In the genomic region with DNA sequence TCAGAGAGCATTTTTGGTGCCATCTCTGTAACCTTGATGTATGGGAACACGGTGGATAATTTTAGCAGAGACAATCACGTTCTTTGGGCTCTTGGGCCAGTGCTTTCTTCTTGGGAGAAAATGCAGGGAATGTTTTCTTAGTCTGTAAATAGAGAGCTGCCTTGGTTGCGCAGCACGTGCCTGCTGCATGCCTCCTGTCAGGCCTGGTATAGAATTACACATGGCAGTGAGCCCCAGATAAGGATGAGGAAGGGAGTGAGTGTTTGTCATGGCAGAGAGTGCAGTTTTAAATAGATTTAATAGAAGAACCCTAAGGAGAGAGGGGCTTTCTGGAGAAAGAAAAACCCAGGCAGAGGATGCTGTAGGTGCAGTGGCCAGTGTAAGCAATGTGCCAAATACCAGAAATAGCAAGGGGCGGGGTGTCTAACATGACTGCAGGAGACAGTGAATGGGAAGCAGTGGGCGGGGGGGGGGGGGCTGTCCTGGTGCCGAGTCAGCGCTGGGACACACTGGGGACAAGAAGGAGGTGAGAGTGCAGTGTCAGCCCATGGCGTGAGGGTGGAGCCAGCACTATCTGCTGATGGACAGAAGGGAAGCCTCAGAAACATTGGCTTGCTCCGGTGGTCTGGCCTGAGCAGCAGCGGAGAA, we compare ENCODE assay signal across 13 mouse cellular contexts. TPM values are rescaled to one million over a fixed set of nuclear protein-coding genes. Genes with fewer than 3 reads are reported as not detected.
DNase-seq lines count a peak whose midpoint lies in the region; ATAC-seq and TF ChIP-seq lines count a peak whose summit lies in the region.
"Had no signal": no experiment of that assay in that cellular context is flagged by ENCODE, and none has a peak within 500 bp of the region (broad histone marks: within the 10 kb centered on the region; RNA-seq: fewer than 3 reads in every experiment).

No protein-coding gene starts in this region.

- no peak for DNase-seq in heart, postnatal 25 days (ENCODE audit: low spot score)
- peak; percentile 28 for DNase-seq in liver
- DNase-seq in embryonic facial prominence, embryonic 14.5 days (ENCODE audit: low spot score) = no peak
- DNase-seq in liver, postnatal 0 days = peak; percentile 33
- no peak for DNase-seq in thymus, postnatal 36 days
- DNase-seq: cerebellum, postnatal 25 days had no signal

- no peaks in the 10 kb centered on the region for H3K27me3 ChIP-seq in heart, embryonic 12.5 days (replicated peaks)
- H3K27me3 ChIP-seq in liver, embryonic 12.5 days (replicated peaks) = no peaks in the 10 kb centered on the region
- no peaks in the 10 kb centered on the region for H3K27me3 ChIP-seq in embryonic facial prominence, embryonic 14.5 days (replicated peaks; ENCODE audit: control insufficient read depth, insufficient read depth, low read length)
- H3K27me3 ChIP-seq in liver, postnatal 0 days (ENCODE audit: insufficient read depth, low read length) = no peaks in the 10 kb centered on the region
- H3K27me3 ChIP-seq: hindbrain, embryonic 15.5 days; midbrain, embryonic 13.5 days; neural tube, embryonic 15.5 days had no signal

- H3K36me3 ChIP-seq in heart, embryonic 12.5 days = no peaks in the 10 kb centered on the region
- no peaks in the 10 kb centered on the region for H3K36me3 ChIP-seq in liver, embryonic 12.5 days
- H3K36me3 ChIP-seq in embryonic facial prominence, embryonic 14.5 days (ENCODE audit: control insufficient read depth, insufficient read depth, low read length) = no peaks in the 10 kb centered on the region
- H3K36me3 ChIP-seq in liver, postnatal 0 days (replicated peaks; ENCODE audit: insufficient read depth, low read length) = no peaks in the 10 kb centered on the region
- H3K36me3 ChIP-seq: hindbrain, embryonic 15.5 days; midbrain, embryonic 13.5 days; neural tube, embryonic 15.5 days had no signal

- H3K9ac ChIP-seq in heart, embryonic 12.5 days = no peak overlapping the region
- no peak overlapping the region for H3K9ac ChIP-seq in liver, embryonic 12.5 days
- no peak overlapping the region for H3K9ac ChIP-seq in embryonic facial prominence, embryonic 14.5 days (ENCODE audit: low read depth, low read length)
- no peak overlapping the region for H3K9ac ChIP-seq in liver, postnatal 0 days (replicated peaks)
- H3K9ac ChIP-seq: hindbrain, embryonic 15.5 days; midbrain, embryonic 13.5 days; neural tube, embryonic 15.5 days had no signal

- TF ChIP-seq EP300 in liver, postnatal 0 days (IDR thresholded peaks at IDR 0.05; ENCODE audit: low read depth) = no peak

- intact Hi-C loops in heart, postnatal 25 days (cut with DNase I) = no loop called here

- peak overlapping the region; percentile 76 for H3K27ac ChIP-seq in heart, embryonic 12.5 days (ENCODE audit: poor library complexity, severe bottlenecking)
- no peak overlapping the region for H3K27ac ChIP-seq in liver, embryonic 12.5 days
- no peak overlapping the region for H3K27ac ChIP-seq in embryonic facial prominence, embryonic 14.5 days (replicated peaks; ENCODE audit: low read depth, low read length)
- no peak overlapping the region for H3K27ac ChIP-seq in liver, postnatal 0 days (ENCODE audit: low read depth)
- H3K27ac ChIP-seq: hindbrain, embryonic 15.5 days; midbrain, embryonic 13.5 days; neural tube, embryonic 15.5 days had no signal

- H3K4me1 ChIP-seq in heart, embryonic 12.5 days (replicated peaks) = peaks cover 74% of the 10 kb centered on the region
- H3K4me1 ChIP-seq in liver, embryonic 12.5 days = peaks cover 24% of the 10 kb centered on the region
- peaks cover 60% of the 10 kb centered on the region for H3K4me1 ChIP-seq in embryonic facial prominence, embryonic 14.5 days (ENCODE audit: control insufficient read depth, insufficient read depth, low read length)
- H3K4me1 ChIP-seq in liver, postnatal 0 days (ENCODE audit: insufficient read depth) = peaks cover 10% of the 10 kb centered on the region

- no peak for TF ChIP-seq CTCF in liver, postnatal 0 days (IDR thresholded peaks at IDR 0.05; ENCODE audit: low read depth)

- ATAC-seq in heart, embryonic 12.5 days (ENCODE audit: insufficient number of reproducible peaks, low FRiP score) = peak; percentile 40
- no peak; the same call in 1 of the 2 replicates for ATAC-seq in liver, embryonic 12.5 days
- ATAC-seq in embryonic facial prominence, embryonic 14.5 days (ENCODE audit: low read depth) = peak; percentile 24
- 0 out of 2 replicates have a peak, but pooled peaks have one; percentile 12 for ATAC-seq in liver, postnatal 0 days
- no peak for ATAC-seq in erythroid progenitor cell, adult 5-6 weeks (replicated peaks; ENCODE audit: low FRiP score, poor library complexity, severe bottlenecking)
- ATAC-seq: midbrain, embryonic 13.5 days had no signal

- H3K4me2 ChIP-seq in heart, embryonic 12.5 days = peak overlapping the region; percentile 48
- H3K4me2 ChIP-seq in liver, embryonic 12.5 days = no peak overlapping the region
- no peak overlapping the region for H3K4me2 ChIP-seq in embryonic facial prominence, embryonic 14.5 days (ENCODE audit: low read depth, low read length)
- no peak overlapping the region for H3K4me2 ChIP-seq in liver, postnatal 0 days (ENCODE audit: low read depth, low read length)
- H3K4me2 ChIP-seq: hindbrain, embryonic 15.5 days; midbrain, embryonic 13.5 days; neural tube, embryonic 15.5 days had no signal

- WGBS in heart, embryonic 12.5 days = 12% methylated on average over 11 of the region's 11 CpGs
- 30% methylated on average over 9 of the region's 11 CpGs for WGBS in liver, embryonic 12.5 days (ENCODE audit: insufficient replicate concordance)
- 33% methylated on average over 11 of the region's 11 CpGs for WGBS in embryonic facial prominence, embryonic 14.5 days
- 41% methylated on average over 10 of the region's 11 CpGs for WGBS in liver, postnatal 0 days (ENCODE audit: insufficient replicate concordance)

- no peaks in the 10 kb centered on the region for H3K9me3 ChIP-seq in heart, embryonic 12.5 days (replicated peaks)
- H3K9me3 ChIP-seq in liver, embryonic 12.5 days (replicated peaks) = no peaks in the 10 kb centered on the region
- H3K9me3 ChIP-seq in embryonic facial prominence, embryonic 14.5 days (ENCODE audit: control insufficient read depth, low read length) = no peaks in the 10 kb centered on the region
- no peaks in the 10 kb centered on the region for H3K9me3 ChIP-seq in liver, postnatal 0 days (ENCODE audit: low read length)
- H3K9me3 ChIP-seq: hindbrain, embryonic 15.5 days; midbrain, embryonic 13.5 days; neural tube, embryonic 15.5 days had no signal

- H3K4me3 ChIP-seq in heart, embryonic 12.5 days = no peak overlapping the region
- no peak overlapping the region for H3K4me3 ChIP-seq in liver, embryonic 12.5 days
- no peak overlapping the region for H3K4me3 ChIP-seq in embryonic facial prominence, embryonic 14.5 days (ENCODE audit: low read depth, low read length)
- H3K4me3 ChIP-seq in liver, postnatal 0 days (ENCODE audit: low read depth, low read length) = no peak overlapping the region
- H3K4me3 ChIP-seq: hindbrain, embryonic 15.5 days; midbrain, embryonic 13.5 days; neural tube, embryonic 15.5 days had no signal

RNA-seq across cellular contexts. Expression of gene Nkd1, which starts 43.2 kb away (rescaled TPM):
- polyA plus RNA-seq in heart, embryonic 12.5 days (2016; fragmentation: Nextera tagmentation; extraction: Ambion mirVana) = 26.5 and 27.7 TPM in 2 replicates
- total RNA-seq in heart, postnatal 25 days (2021) = 1 to 10 TPM; 2.9 to 3.9 TPM
- polyA plus RNA-seq in liver, embryonic 12.5 days (2016; fragmentation: Nextera tagmentation; extraction: Ambion mirVana) = 4.3 and 5.5 TPM in 2 replicates
- polyA plus RNA-seq in embryonic facial prominence, embryonic 14.5 days (2014; fragmentation: Nextera tagmentation; extraction: Ambion mirVana) = 46.4 and 50.4 TPM in 2 replicates
- polyA plus RNA-seq in liver, postnatal 0 days (2015; fragmentation: Nextera tagmentation; extraction: Ambion mirVana) = 2.5 and 2.9 TPM in 2 replicates
- not detected in 2 replicates for total RNA-seq in erythroid progenitor cell, adult 5-6 weeks (2015; ENCODE audit: low replicate concordance)
- total RNA-seq in erythroid progenitor cell, adult 5-6 weeks (2017; ENCODE audit: low replicate concordance) = not detected in 2 replicates
- polyA plus RNA-seq: C2C12 had no signal

Comparison
In these comparisons a context has a peak if more than half of its experiments do, and no peak if none do; other contexts are left out.
1. ATAC-seq: peak in heart, embryonic 12.5 days (single experiment), embryonic facial prominence, embryonic 14.5 days (single experiment) and liver, postnatal 0 days (single experiment); none in liver, embryonic 12.5 days (single experiment) and erythroid progenitor cell, adult 5-6 weeks (single experiment).
2. DNase-seq: peak in liver (single experiment) and liver, postnatal 0 days (single experiment); none in heart, postnatal 25 days (single experiment), embryonic facial prominence, embryonic 14.5 days (single experiment) and thymus, postnatal 36 days (0 of 2).